Mouse (Mus musculus) lung, adult 2 months (tissue): ENCODE measurements at regions not wholly inside any gene's neighbourhood (a gene's known extent, or its start where the extent isn't known, plus 50 kb on each side); places are given as distances from the start of the nearest gene placed in this dataset.

Experiments used
- CTCF ChIP-seq: fragments of 200-500 bp; IDR thresholded peaks from 2 replicates; pipeline ENCODE4 v1.5.1; 2011; ENCODE audit warnings: mild to moderate bottlenecking, low read length, control low read depth; ENCODE audit not compliant: insufficient read depth
- POLR2A ChIP-seq: fragments of 200-500 bp; IDR thresholded peaks from 2 replicates; pipeline ENCODE4 v1.6.1; 2011; ENCODE audit warnings: low read depth, mild to moderate bottlenecking, control low read depth, low read length, borderline replicate concordance; ENCODE audit errors: extremely low read depth

DNA sequence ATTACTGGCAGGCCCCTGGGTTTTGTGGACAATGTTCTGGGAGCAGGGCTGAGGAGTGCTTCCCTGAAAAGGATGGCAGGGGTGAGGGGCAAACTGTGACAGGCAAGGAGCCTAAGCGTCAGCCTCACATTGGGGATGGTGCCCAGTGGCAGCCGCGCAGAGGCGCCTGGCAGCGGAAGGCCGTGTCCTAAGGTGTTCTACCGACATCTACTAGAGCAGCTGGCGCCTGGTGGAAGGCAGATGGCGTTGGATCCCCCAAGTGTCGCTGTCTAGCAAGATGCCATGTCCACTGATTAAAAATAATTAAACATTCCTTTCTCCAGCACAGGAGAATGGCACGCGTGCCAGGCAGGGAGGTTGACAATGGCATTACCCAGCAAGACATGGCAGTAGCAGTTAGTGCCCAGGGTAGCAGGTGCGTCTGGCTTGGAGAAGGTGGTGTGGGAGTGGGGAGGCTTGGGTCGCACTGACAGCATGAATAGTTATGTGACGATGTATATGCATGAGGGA lies 330.3 kb downstream of the Ttll7 start:
- TF ChIP-seq POLR2A (no peak), CTCF (no peak)
